Mouse (Mus musculus) gastrocnemius, adult 18-20 months (tissue): ENCODE measurements around the gene Ddx19a. TPM values are rescaled to one million over a fixed set of nuclear protein-coding genes. Genes with fewer than 3 reads are reported as not detected.
"Not testable (repeated sequence)": the region's sequence is repeated elsewhere in the genome, so short reads cannot be mapped to it uniquely, and the experiment has no call there.

Experiments used
- DNase-seq: peaks from one replicate; pipeline ENCODE4 v3.0.0; 2021; ENCODE audit warnings: low spot score
- microRNA-seq: library from miRNA; unstranded; fragments of <30 nt; microRNA quantifications from one replicate; pipeline ENCODE4 v1.2.0, GENCODE M21; 2021
- total RNA-seq, 2 experiments: library from RNA; stranded (reverse); gene quantifications; 2 replicates each; pipeline ENCODE4 v1.2.3; 2021

The Ddx19a gene
- total RNA-seq, 2 experiments from 2014 or later, result 27.2 to 31.8 TPM

DNA sequence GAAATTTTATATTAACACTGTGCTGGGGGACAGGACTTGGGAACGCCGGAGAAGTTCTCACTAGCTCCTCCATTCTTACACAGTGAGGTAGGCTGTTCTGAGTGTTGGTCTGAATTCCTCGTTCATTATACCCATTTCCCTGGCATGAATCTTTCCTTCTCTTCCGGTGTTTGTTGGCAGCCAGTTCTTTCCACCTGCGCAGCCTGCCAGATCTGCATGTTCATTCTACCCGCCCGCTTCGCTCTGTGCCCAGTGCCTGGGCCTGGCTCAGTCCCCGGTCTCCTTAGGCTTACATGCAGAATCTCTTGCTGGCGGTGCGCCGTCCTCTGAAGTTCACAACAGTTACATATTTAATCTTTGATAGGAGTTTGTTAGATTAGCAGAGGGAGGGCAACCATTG is 61.4 kb downstream of the Ddx19a start:
- peak; percentile 75 for DNase-seq

- DNase-seq, result no peak
Measured at GRCm38 (mm10) chr8:110933272-110933671, 64.3 kb downstream of the Ddx19a start.

GRCm38 (mm10) chr8:110932444-110932843 is 65.2 kb downstream of the Ddx19a start:
- DNase-seq, result no peak

- DNase-seq, result peak; percentile 55
Measured at GRCm38 (mm10) chr8:110931176-110931939, 66.2 kb downstream of the Ddx19a start.

DNA sequence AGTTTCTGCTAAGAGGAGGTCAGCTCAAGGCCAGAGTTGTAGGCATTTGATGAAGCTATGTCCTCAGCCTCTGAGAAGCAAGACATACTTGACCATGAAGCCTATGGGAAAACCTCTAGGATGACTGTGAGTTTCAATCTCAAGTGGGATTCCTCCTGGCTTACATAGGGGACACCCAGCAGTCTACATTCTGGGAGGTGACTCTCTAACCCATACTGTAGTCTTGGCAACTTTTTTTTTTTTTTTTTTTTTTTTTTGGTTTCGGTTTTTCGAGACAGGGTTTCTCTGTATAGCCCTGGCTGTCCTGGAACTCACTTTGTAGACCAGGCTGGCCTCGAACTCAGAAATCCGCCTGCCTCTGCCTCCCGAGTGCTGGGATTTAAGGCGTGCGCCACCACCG is 67.9 kb downstream of the Ddx19a start:
- DNase-seq, result not testable (repeated sequence)

GRCm38 (mm10) chr8:110929066-110929465 is 68.5 kb downstream of the Ddx19a start:
- DNase-seq, result no peak

DNA sequence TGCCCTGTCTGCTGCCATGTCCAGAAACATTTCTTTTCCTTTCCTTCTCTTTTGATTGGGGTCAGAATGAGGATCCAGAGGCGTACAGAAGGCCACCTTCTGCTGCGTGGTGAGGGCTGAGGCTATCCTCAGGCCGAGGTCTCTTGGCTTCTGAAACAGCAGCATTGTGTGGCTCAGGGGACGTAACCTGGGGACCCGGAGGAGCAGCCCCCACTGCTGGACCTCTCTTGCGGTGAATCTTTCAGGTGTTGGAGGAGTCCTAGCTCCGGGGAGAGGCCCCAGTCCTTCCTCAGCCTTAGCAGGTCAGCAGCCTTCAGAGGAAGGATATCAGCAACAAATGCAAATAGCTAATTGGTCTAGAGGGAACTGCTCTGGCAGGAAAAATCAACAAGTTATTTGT is 69.2 kb downstream of the Ddx19a start:
- DNase-seq, result no peak

DNA sequence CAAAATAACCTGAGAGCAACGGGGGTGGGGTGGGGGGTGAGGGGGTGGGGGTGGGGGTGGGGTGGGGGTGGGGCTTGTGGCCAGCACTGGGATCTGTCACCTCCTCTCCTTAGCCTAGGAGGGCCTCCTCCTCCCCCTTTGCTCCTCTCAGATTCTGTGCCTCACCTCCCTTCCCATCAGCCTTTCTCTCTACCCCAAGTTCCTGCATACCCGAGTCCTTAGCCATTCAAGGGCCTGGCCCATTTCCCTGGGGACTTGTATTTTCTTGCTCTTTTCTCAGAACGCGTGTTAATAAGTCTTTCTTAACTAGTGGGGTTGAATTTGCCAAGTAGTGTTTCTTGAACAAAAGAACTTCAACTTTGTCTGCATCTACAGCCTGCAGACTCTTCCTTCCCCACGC is 70.9 kb downstream of the Ddx19a start:
- no peak for DNase-seq

DNA sequence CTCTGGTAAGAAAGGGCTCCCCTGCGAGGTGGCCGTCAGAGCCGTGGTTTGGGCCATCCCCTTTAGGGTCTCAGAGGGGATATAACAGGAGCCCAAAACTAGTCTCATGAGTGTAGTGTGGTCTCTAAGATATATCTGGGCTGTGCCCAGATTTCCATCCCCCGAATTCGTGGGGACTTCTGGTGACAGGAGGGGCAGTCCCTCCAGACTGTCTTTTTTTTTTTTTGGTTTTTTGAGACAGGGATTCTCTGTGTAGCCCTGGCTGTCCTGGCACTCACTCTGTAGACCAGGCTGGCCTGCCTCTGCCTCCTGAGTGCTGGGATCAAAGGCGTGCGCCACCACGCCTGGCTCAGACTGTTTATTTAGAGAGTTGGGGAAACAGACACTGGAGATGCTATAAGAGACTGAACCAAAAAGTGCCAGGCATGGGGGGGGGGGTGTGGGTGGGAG is 71.9 kb downstream of the Ddx19a start:
- DNase-seq, result no peak

Small RNA genes within 50 kb of the gene (microRNA-seq; reads per million reads assigned to microRNA genes)
- gene Gm24103 (not detected), gene Mir3473d (6.8 reads per million, percentile 17 among the genes with 10 or more reads in this experiment)

Other genes with a start within 250 kb of the Ddx19a start
- 1 to 10 TPM; 5.2 to 5.7 TPM for gene Il34, start 191.9 kb downstream of the Ddx19a start, total RNA-seq
- gene Cog4, start 151.2 kb downstream of the Ddx19a start, total RNA-seq, result 10 to 100 TPM; 63.7 to 63.8 TPM
- gene Sf3b3, start 151.0 kb downstream of the Ddx19a start, total RNA-seq, result 10 to 100 TPM; 13.2 to 16.1 TPM
- 1 to 10 TPM; 3.6 to 4.4 TPM for gene Fuk, start 95.3 kb downstream of the Ddx19a start, total RNA-seq
- 10 to 100 TPM; 45.6 to 54.6 TPM for gene St3gal2, start 77.9 kb downstream of the Ddx19a start, total RNA-seq
- gene Ddx19b, start 34.0 kb upstream of the Ddx19a start, total RNA-seq, result 10 to 100 TPM; 10.8 to 11.7 TPM
- 10 to 100 TPM; 43.1 to 54.1 TPM for gene Aars, start 35.3 kb upstream of the Ddx19a start, total RNA-seq
- not detected for gene Exosc6, start 58.5 kb upstream of the Ddx19a start, total RNA-seq
- under 1 TPM; 0.38 to 0.62 TPM for gene Clec18a, start 94.6 kb upstream of the Ddx19a start, total RNA-seq
- 100 to 1,000 TPM; 115 to 127 TPM for gene Pdpr, start 96.8 kb upstream of the Ddx19a start, total RNA-seq